Mouse (Mus musculus) brain, embryonic 14.5 days (tissue): ENCODE measurements around the gene Rnf214.

Experiments used
- CTCF ChIP-seq: fragments of 200-500 bp; IDR thresholded peaks from 2 replicates; pipeline ENCODE4 v1.5.1; 2012; ENCODE audit warnings: inconsistent platforms, mild to moderate bottlenecking, moderate library complexity, borderline replicate concordance; ENCODE audit not compliant: insufficient read depth, insufficient read length; ENCODE audit errors: extremely low read depth
- POLR2A ChIP-seq: fragments of 200-500 bp; IDR thresholded peaks from 2 replicates; pipeline ENCODE4 v1.6.1; 2012; ENCODE audit warnings: mild to moderate bottlenecking, inconsistent platforms, borderline replicate concordance; ENCODE audit not compliant: poor library complexity, insufficient read depth, insufficient read length, severe bottlenecking; ENCODE audit errors: extremely low read depth

GRCm38 (mm10) chr9:45815525-45815924, 91.2 kb downstream of the Rnf214 start:
- TF ChIP-seq POLR2A, result no peak
- no peak for TF ChIP-seq CTCF
